Mouse (Mus musculus) thymus, adult 2 months (tissue): ENCODE measurements around the gene Maml2. TPM values are rescaled to one million over a fixed set of nuclear protein-coding genes. Genes with fewer than 3 reads are reported as not detected.
"Not testable (repeated sequence)": the region's sequence is repeated elsewhere in the genome, so short reads cannot be mapped to it uniquely, and the experiment has no call there.

Experiments used
- DNase-seq: peaks from one replicate; pipeline ENCODE4 v3.0.0; 2021
- H3K27ac ChIP-seq: fragments of 200-500 bp; 2 replicates; pipeline ENCODE4 v1.5.1; 2012; ENCODE audit warnings: low read length, control low read depth; ENCODE audit not compliant: control insufficient read depth, insufficient read depth
- H3K27me3 ChIP-seq: fragments of 200-500 bp; 2 replicates; pipeline ENCODE4 v1.6.1; 2012; ENCODE audit warnings: mild to moderate bottlenecking, low read length, moderate library complexity, mixed read lengths; ENCODE audit not compliant: control insufficient read depth, insufficient read depth
- H3K36me3 ChIP-seq: fragments of 200-500 bp; 2 replicates; pipeline ENCODE4 v1.6.1; 2012; ENCODE audit warnings: mild to moderate bottlenecking, low read length, moderate library complexity; ENCODE audit not compliant: control insufficient read depth, insufficient read depth
- H3K4me1 ChIP-seq: fragments of 200-500 bp; replicated peaks from 2 replicates; pipeline ENCODE4 v1.6.1; 2012; ENCODE audit warnings: low read length; ENCODE audit not compliant: control insufficient read depth, insufficient read depth
- H3K4me3 ChIP-seq: fragments of 200-500 bp; 2 replicates; pipeline ENCODE4 v1.5.1; 2012; ENCODE audit warnings: mild to moderate bottlenecking, low read length, control low read depth, moderate library complexity; ENCODE audit not compliant: control insufficient read depth, insufficient read depth
- CTCF ChIP-seq: fragments of 200-500 bp; IDR thresholded peaks from 2 replicates; pipeline ENCODE4 v1.5.1; 2012; ENCODE audit warnings: mild to moderate bottlenecking, control low read depth, low read length, moderate library complexity, borderline replicate concordance; ENCODE audit not compliant: control insufficient read depth, poor library complexity, insufficient read depth; ENCODE audit errors: extremely low read depth
- POLR2A ChIP-seq: fragments of 200-500 bp; IDR thresholded peaks from 2 replicates; pipeline ENCODE4 v1.6.1; 2012; ENCODE audit warnings: mild to moderate bottlenecking, low read length, control low read depth, moderate library complexity; ENCODE audit not compliant: control insufficient read depth, poor library complexity, insufficient read depth; ENCODE audit errors: extremely low read depth
- WGBS: fragments of 180-500 bp; shearing (Covaris S2); methylation state at CpG from one replicate; pipeline ENCODE4 v1.1.7; 2018; 5-methylcytosine and 5-hydroxymethylcytosine counted together
- polyA plus RNA-seq: library from polyadenylated mRNA; depleted of rRNA; stranded (reverse); fragments of >200 nt; gene quantifications from 2 replicates; pipeline ENCODE4 v1.2.3, GENCODE M21; 2012

The Maml2 gene
- polyA plus RNA-seq, 1 experiment, result 12.9 TPM

DNA sequence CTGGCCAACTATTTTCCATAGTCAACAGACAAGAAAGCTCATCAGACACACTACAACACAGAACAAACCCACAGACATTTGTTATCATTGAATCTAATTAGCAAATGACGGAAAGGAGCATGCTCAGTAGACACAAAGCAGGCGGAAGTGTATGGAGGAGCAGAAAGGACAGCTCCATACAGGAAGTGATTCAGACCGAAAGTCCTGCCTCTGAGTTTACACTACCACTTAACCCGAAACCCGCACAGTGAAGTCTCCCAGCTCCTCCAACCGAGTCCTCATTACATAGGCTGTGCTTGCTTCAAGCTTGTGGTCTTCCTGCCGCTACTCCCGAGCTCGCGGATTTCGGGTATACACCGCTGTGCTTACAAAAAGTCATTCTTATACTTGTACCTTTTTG is 404.0 kb downstream of the Maml2 start:
- no peak overlapping the region for H3K27ac ChIP-seq
- TF ChIP-seq CTCF, result no peak
- TF ChIP-seq POLR2A, result no peak
- H3K27me3 ChIP-seq, result no peaks in the 10 kb centered on the region
- WGBS, result 92% methylated on average over 12 of the region's 12 CpGs
- H3K4me1 ChIP-seq, result no peaks in the 10 kb centered on the region
- no peak for DNase-seq
- H3K4me3 ChIP-seq, result no peak overlapping the region
- no peaks in the 10 kb centered on the region for H3K36me3 ChIP-seq

DNA sequence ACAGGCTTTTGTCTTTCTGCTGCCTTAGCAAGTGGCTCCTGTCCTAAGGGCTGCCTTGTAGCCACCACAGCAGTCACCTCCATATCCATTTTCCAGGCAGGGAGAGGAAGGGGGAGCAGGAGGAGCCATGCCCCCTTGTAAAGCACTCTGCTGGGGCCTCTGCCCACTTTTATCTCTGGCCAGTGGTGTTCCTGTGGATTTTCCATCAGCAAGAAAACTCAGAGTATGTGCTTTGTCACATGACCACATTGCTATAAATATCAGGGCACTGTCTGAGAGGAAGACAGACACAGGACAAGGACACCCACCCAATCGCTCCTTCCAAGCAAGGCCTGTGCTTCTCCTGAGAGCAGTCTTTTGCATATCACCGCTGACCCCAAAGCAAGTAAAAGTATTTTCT is 405.3 kb downstream of the Maml2 start:
- no peaks in the 10 kb centered on the region for H3K27me3 ChIP-seq
- H3K4me1 ChIP-seq, result no peaks in the 10 kb centered on the region
- no peak for TF ChIP-seq CTCF
- TF ChIP-seq POLR2A, result no peak
- H3K4me3 ChIP-seq, result no peak overlapping the region
- no peaks in the 10 kb centered on the region for H3K36me3 ChIP-seq
- 100% methylated on average over 2 of the region's 2 CpGs for WGBS
- DNase-seq, result no peak
- no peak overlapping the region for H3K27ac ChIP-seq

DNA sequence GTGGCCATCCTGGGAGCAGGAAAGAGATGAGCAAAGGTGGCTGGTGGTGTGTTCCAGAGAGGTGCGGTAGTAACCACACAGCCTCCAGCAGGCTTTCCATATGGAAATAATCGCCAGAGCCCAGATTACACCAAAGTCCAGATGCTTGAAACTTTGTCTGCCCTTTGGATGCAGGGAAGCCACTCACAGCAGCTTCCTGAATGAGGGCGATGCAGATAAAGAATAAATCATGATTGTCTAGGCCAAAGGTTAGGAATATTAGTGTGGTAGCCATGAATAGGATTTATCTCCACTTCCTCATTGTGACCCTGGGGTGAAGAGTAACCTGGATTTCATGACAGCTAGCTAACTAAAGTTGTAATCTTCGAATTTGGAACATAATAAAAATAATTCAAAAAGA is 407.2 kb downstream of the Maml2 start:
- Histone ChIP-seq H3K36me3 (no peaks in the 10 kb centered on the region), H3K4me3 (no peak overlapping the region), H3K27me3 (no peaks in the 10 kb centered on the region), H3K4me1 (no peaks in the 10 kb centered on the region), H3K27ac (no peak overlapping the region)
- no peak for DNase-seq
- TF ChIP-seq CTCF, result no peak
- TF ChIP-seq POLR2A, result no peak
- WGBS, result 92% methylated on average over 4 of the region's 4 CpGs

DNA sequence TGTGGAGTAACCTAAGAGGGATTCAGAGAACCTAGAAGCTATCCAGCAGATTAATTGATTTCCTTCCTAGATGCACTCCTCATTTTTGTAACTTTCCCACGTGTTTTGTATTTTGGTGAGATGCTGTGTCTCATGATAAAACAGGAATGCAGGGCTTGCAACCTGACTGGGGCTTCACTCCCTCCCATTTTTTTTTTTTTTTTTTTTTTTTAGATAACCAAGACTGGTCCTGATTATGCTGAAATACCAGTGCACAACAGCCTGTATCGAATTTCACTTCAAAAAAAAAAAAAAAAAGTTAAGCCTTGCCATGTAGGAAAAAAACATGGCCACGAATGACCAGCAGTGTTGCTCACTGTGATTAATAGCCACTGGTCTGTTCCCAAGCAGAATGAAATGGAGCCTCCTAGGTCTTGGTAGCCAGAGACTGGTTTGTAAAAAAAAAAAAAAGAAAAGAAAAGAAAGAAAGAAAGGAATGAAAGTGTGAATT is 409.4 kb downstream of the Maml2 start:
- Histone ChIP-seq H3K36me3 (no peaks in the 10 kb centered on the region), H3K4me1 (no peaks in the 10 kb centered on the region), H3K27ac (no peak overlapping the region), H3K4me3 (no peak overlapping the region), H3K27me3 (no peaks in the 10 kb centered on the region)
- WGBS, result 90% methylated on average over 3 of the region's 3 CpGs
- no peak for DNase-seq
- TF ChIP-seq POLR2A (no peak), CTCF (no peak)

DNA sequence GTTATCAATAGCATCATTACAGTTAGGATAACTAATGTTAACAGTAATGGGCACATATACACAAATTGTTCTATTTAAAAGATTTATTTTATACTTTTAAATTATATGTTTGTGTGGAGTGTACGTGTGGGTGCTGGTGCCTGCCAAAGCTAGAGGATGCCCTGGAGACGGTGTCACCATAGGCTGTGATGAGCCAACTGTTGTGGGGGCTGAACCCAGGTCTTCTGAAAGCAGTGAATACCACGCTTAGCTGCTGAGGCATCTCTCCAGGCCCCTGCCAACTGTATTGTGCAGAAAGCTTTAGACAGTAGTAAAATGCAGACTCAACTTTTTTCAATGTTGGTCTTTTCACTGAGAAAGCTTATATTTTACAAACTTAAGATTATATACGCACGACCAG is 411.7 kb downstream of the Maml2 start:
- no peaks in the 10 kb centered on the region for H3K27me3 ChIP-seq
- H3K4me1 ChIP-seq, result no peaks in the 10 kb centered on the region
- H3K4me3 ChIP-seq, result no peak overlapping the region
- DNase-seq, result no peak
- 97% methylated on average over 5 of the region's 5 CpGs for WGBS
- no peaks in the 10 kb centered on the region for H3K36me3 ChIP-seq
- TF ChIP-seq POLR2A (no peak), CTCF (no peak)
- no peak overlapping the region for H3K27ac ChIP-seq

DNA sequence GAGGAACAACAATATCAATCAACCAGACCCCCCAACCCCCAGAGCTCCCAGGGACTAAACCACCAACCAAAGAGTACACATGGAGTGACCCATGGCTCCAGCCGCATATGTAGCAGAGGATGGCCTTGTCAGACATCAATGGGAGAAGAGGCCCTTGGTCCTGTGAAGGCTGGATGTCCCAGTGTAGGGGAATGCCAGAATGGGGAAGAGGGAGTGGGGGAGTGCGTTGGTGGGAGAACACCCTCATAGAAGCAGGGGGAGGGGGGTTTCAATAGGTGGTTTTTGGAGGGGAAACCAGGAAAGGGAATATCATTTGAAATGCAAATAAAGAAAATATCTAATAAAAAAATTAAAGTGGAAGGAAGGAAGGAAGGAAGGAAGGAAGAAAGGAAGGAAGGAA is 418.1 kb downstream of the Maml2 start:
- H3K27ac ChIP-seq, H3K4me1 ChIP-seq, H3K36me3 ChIP-seq, DNase-seq, H3K27me3 ChIP-seq, H3K4me3 ChIP-seq: not testable (repeated sequence)
- WGBS, result 92% methylated on average over 2 of the region's 2 CpGs

DNA sequence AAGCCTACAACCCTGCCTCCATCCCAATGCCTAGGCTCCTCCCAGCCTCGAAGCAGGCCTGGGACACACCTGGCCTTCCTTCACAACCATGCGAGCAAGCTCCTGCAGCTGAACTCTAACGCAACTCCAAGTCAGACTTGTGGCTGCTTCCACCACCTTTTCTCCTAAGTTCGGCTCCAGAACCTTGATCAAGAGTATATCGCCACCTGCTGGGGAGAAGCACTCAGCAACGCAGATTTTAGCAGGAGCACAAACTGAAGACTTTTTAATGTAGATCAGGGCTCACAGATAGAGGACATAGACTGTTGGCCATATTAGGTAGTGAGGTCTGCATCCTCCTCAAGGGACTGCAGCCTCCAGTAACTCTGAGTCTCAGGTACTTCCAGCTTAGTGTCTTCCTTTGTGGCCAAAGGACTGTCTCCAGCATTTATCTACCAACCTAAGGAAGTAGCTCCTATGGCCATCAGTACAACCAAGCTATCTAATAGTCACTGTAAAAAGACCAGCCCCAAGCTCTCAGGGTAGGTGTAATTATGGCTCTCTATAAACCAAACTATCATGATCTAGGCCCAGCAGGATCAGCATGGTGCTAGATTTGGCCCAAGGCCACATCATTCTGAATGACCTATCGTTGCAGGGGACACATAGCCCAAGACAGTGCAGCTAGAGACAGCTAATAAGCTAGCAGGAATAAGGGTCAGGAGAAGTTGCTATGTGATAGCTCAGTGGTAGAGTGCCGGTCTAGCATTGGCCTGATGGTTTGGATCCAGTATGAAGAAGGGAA is 418.8 kb downstream of the Maml2 start:
- no peak overlapping the region for H3K4me3 ChIP-seq
- no peaks in the 10 kb centered on the region for H3K27me3 ChIP-seq
- H3K4me1 ChIP-seq, result no peaks in the 10 kb centered on the region
- no peak for TF ChIP-seq POLR2A
- TF ChIP-seq CTCF, result 0 out of 2 replicates have a peak, but pooled peaks have one; percentile 16
- 25% methylated on average over 8 of the region's 8 CpGs for WGBS
- no peak overlapping the region for H3K27ac ChIP-seq
- peak; percentile 70 for DNase-seq
- H3K36me3 ChIP-seq, result no peaks in the 10 kb centered on the region
